Mouse (Mus musculus): Measurements from ENCODE around the gene Fam102a.

DNA sequence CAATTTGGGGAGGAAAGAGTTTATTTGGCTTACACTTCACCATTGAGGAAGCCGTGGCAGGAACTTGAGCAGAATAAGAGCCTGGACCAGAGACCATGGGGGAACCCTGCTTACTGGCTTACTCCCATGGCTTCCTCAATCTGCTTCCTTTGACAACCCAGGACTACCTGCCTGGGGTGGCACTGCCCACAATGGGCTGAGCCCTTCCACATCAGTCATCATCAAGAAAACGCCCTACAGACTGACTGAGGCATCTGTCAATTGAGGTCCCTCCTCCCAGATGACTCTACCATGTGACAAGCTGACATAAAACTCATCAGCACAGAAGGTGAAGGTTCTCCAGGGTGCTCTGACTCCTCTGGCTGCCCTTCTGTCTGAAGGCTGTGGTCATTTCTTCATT, 4.7 kb upstream of the Fam102a start:
- TF ChIP-seq NRF1 (IDR thresholded peaks at IDR 0.05; ENCODE audit: low read depth, low read length) (no peak), ZC3H11A (IDR thresholded peaks at IDR 0.05; ENCODE audit: low read depth, low read length) (no peak), CTCF (conservative IDR thresholded peaks at IDR 0.05 in 1 of 2, IDR thresholded peaks at IDR 0.05 in 1 of 2; ENCODE audit: low read depth in 2 of 2, low read length in 2 of 2) (no peak), CHD2 (IDR thresholded peaks at IDR 0.05; ENCODE audit: low read length) (no peak), ZNF384 (IDR thresholded peaks at IDR 0.05; ENCODE audit: low read depth, low read length) (no peak), POLR2A (IDR thresholded peaks at IDR 0.05; ENCODE audit: low read depth, low read length) (no peak), EP300 (IDR thresholded peaks at IDR 0.05; ENCODE audit: low read length) (no peak), NELFE (IDR thresholded peaks at IDR 0.05; ENCODE audit: low read depth, low read length) (no peak), TCF12 (IDR thresholded peaks at IDR 0.05; ENCODE audit: low read depth, low read length) (no peak), ELF1 (IDR thresholded peaks at IDR 0.05; ENCODE audit: low read depth, low read length) (no peak), RCOR1 (conservative IDR thresholded peaks at IDR 0.05; ENCODE audit: low read depth, low read length) (no peak), MXI1 (IDR thresholded peaks at IDR 0.05; ENCODE audit: low read depth, low read length) (no peak), USF2 (conservative IDR thresholded peaks at IDR 0.05; ENCODE audit: low read depth, low read length) (no peak), USF1 (IDR thresholded peaks at IDR 0.05; ENCODE audit: low read depth, low read length) (no peak)

Data from CH12.LX (cell line).